Mouse (Mus musculus) forebrain, embryonic 13.5 days (tissue): ENCODE results near the gene Gm12394. TPM values are rescaled to one million over a fixed set of nuclear protein-coding genes. Genes with fewer than 3 reads are reported as not detected.
"Not testable (repeated sequence)": the region's sequence is repeated elsewhere in the genome, so short reads cannot be mapped to it uniquely, and the experiment has no call there.

Experiments
- ATAC-seq: fragments of 200-750 bp; cut with Nextera tagmentation; 2 replicates; pipeline ENCODE4 v1.8.0; 2017
- H3K27ac ChIP-seq: fragments of 300-500 bp; sonication (generic); 2 replicates; pipeline ENCODE4 v1.5.1; 2015; ENCODE audit warnings: inconsistent platforms, mild to moderate bottlenecking, moderate library complexity
- H3K27me3 ChIP-seq: fragments of 300-500 bp; sonication (generic); 2 replicates; pipeline ENCODE4 v1.6.1; 2015; ENCODE audit warnings: mild to moderate bottlenecking, inconsistent platforms
- H3K36me3 ChIP-seq: fragments of 300-500 bp; sonication (generic); 2 replicates; pipeline ENCODE4 v1.6.1; 2015; ENCODE audit warnings: mild to moderate bottlenecking, inconsistent platforms; ENCODE audit not compliant: poor library complexity, severe bottlenecking
- H3K4me1 ChIP-seq: fragments of 300-500 bp; sonication (generic); 2 replicates; pipeline ENCODE4 v1.6.1; 2015; ENCODE audit warnings: inconsistent platforms
- H3K4me2 ChIP-seq: fragments of 300-500 bp; sonication (generic); 2 replicates; pipeline ENCODE4 v1.6.1; 2015; ENCODE audit warnings: inconsistent platforms, mild to moderate bottlenecking, moderate library complexity
- H3K4me3 ChIP-seq: fragments of 300-500 bp; sonication (generic); 2 replicates; pipeline ENCODE4 v1.5.1; 2015; ENCODE audit warnings: mild to moderate bottlenecking, inconsistent platforms
- H3K9ac ChIP-seq: fragments of 300-500 bp; sonication (generic); 2 replicates; pipeline ENCODE4 v1.6.1; 2015; ENCODE audit warnings: mild to moderate bottlenecking, inconsistent platforms
- H3K9me3 ChIP-seq: fragments of 300-500 bp; sonication (generic); replicated peaks from 2 replicates; pipeline ENCODE4 v1.6.1; 2016; ENCODE audit warnings: inconsistent platforms
- WGBS: fragments of 180-500 bp; shearing (Covaris S2); methylation state at CpG from one replicate; pipeline ENCODE4 v1.1.7; 2015; 5-methylcytosine and 5-hydroxymethylcytosine counted together
- polyA plus RNA-seq: library from polyadenylated mRNA; unstranded; fragments of >200 nt; fragmentation: Nextera tagmentation; extraction: Ambion mirVana; gene quantifications from 2 replicates; pipeline ENCODE4 v1.2.1, GENCODE M21; 2015

Gene Gm12394
- polyA plus RNA-seq, 1 experiment from 2014 or later, result 0.48 TPM

DNA sequence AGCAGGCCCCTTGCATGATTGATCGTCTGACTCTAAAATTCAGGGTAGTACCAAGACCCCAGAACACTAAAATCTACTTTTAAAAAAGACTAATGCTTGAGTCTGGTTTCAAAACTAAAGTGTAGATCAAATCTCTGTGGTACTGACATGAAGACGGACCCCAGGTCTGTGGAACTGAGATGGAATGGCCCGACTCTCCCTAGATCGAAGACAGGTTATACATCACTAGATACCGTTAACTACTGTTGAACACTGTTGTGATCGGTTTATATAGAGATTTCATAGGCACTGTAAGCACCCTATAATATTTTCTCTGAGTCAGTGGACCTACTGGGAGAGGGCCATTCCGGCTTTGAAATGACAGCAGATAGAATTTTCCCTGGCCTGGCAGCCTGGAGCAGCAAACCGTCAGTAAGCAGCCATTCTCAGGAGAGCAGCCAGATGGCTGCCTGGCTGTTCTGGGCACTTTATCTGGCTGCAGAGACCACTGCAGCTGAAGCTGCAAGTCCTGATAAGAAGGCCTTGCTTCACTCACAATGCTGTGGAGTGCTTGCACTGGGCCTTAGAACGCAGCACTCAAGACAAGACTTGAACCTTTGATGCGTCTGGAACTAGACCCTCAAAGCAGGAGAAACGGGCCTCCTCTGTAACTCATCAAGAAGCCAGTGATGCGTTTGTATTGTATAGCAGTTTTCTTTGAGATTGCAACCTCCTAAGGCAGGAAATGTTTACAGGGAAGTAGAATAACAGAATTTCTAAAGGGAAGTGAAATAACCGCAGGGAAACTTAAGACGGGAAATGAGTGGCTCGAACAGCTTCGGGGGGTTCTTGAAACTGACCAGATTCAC lies 23.5 kb upstream of the Gm12394 start:
- Histone ChIP-seq H3K27ac (no peak overlapping the region), H3K27me3 (no peaks in the 10 kb centered on the region), H3K9me3 (no peaks in the 10 kb centered on the region), H3K4me1 (no peaks in the 10 kb centered on the region), H3K36me3 (no peaks in the 10 kb centered on the region), H3K9ac (no peak overlapping the region), H3K4me2 (no peak overlapping the region), H3K4me3 (no peak overlapping the region)
- no peak for ATAC-seq
- WGBS, result 87% methylated on average over 16 of the region's 16 CpGs

DNA sequence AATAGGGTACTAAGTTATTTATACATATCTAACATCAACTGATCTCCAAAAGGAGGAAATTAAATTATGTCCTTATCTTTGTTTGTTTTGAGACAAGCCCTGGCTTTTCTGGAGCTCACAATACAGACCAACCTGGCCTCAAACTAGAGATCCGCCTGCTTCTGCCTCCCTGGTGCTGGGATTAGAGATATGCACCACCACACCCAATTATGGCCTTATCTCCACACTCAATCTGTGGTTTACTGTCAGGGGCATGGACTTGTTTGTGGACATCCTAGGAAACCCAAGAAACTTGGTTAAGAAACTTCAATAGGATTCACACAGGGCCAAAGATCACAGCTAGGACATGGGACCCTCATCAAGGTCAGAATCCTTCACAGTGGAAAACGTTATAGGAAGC lies 21.1 kb upstream of the Gm12394 start:
- Histone ChIP-seq H3K27me3 (no peaks in the 10 kb centered on the region), H3K9me3 (no peaks in the 10 kb centered on the region), H3K4me2 (no peak overlapping the region), H3K4me3 (no peak overlapping the region), H3K4me1 (no peaks in the 10 kb centered on the region), H3K36me3 (no peaks in the 10 kb centered on the region), H3K9ac (no peak overlapping the region), H3K27ac (no peak overlapping the region)
- 92% methylated on average over 2 of the region's 2 CpGs for WGBS
- no peak for ATAC-seq

DNA sequence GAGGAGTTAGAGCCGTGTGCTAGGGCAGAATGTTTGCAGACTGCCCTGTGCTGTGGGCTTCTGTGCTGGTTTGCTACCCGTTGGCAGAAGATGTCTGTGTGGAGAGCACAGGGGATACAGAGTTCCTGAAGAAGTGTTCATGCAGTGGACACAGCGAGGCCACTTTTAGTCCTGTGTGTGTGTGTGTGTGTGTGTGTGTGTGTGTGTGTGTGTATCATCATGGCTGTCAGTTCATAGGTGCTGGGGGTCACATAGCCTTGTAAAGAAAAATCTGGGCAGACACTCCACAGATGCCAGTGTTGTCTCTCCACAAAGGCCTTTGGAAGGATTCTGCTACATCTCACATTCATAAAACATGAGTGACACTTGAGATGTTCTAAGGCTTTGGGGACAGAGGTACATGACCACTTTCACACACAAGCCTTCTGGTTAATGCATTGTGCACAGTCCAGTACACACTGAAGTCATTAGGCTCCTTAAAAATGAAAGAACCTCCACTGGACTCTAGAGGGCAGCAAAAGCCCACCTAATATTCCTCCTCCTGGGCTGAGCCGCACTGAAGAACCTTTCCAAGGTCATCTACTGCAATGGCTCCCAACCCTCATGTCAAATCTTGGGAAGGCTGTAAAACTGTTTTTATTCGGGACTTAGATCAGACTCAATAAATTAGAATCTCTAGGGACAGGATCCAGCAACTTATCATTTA lies 20.2 kb upstream of the Gm12394 start:
- ATAC-seq, result peak; percentile 75
- Histone ChIP-seq H3K9ac (no peak overlapping the region), H3K4me3 (no peak overlapping the region), H3K36me3 (no peaks in the 10 kb centered on the region), H3K27me3 (no peaks in the 10 kb centered on the region), H3K27ac (no peak overlapping the region), H3K9me3 (no peaks in the 10 kb centered on the region), H3K4me1 (no peaks in the 10 kb centered on the region), H3K4me2 (no peak overlapping the region)
- WGBS, result 34% methylated on average over 5 of the region's 5 CpGs

DNA sequence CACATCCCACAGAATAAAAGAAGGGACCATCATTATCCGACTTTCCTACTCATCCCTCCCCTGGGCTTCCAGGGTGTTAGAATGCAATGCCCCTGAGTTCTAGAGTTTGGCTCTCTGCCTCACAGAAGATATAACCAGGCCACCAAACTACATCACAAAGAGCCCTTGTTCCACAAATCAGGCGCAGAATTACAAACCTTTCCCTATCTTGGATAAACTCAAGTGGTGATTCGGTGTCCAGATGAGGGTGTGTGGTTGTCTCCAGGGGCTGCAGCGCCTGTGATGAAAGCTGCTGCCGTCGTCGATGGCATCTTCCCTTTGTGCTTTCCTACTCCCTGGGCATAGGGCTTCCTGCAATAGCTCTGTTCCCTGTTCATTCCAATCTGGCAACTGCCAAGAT lies 17.6 kb upstream of the Gm12394 start, which contains the start of gene Fam205c:
TSS of gene Fam205c (minus strand) at position 101 of the 400 bp plus-strand sequence.
- ATAC-seq, result no peak
- no peaks in the 10 kb centered on the region for H3K27me3 ChIP-seq
- no peaks in the 10 kb centered on the region for H3K36me3 ChIP-seq
- H3K4me3 ChIP-seq, result no peak within 1 kb of the TSS
- no peak within 1 kb of the TSS for H3K9ac ChIP-seq
- H3K9me3 ChIP-seq, result no peaks in the 10 kb centered on the region
- no peak within 1 kb of the TSS for H3K4me2 ChIP-seq
- WGBS, result 87% methylated on average over 7 of the region's 7 CpGs
- no peak within 1 kb of the TSS for H3K27ac ChIP-seq
- no peaks in the 10 kb centered on the region for H3K4me1 ChIP-seq

DNA sequence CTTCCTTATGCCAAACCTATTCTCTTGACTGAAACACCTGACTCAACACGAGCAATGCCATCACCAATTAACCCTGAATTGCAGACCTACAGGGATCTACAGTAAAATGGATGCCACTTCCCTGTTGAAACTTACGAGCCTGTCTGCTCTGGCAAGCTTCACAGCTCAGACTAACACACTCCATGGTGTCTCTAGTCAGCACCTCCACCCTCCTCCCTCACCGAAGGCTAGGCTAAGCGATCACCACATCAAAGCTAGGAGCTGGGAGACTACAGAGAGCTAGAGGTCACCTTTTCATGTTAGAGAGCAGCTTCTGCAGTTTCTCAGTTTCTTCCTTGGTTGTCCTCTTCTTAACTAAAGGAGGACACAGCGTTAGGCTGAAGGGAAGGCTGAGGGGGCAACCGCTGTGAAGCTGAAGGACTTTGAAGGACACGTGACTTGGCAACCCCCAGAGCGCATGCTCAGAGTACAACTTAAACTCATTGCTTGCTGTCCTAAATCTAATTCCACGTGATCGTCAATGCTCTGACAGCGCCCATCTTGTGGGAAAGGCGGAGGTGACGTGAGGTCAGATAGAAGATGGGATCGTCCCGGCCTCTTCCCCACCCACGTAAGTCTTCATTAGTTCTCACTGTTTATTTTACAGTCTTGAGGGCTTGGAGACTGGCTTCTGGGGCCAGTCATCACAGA lies 16.3 kb upstream of the Gm12394 start:
- H3K4me3 ChIP-seq, result no peak overlapping the region
- H3K9me3 ChIP-seq, result no peaks in the 10 kb centered on the region
- H3K4me1 ChIP-seq, result no peaks in the 10 kb centered on the region
- ATAC-seq, result no peak
- 91% methylated on average over 16 of the region's 16 CpGs for WGBS
- H3K9ac ChIP-seq, result no peak overlapping the region
- H3K27ac ChIP-seq, result no peak overlapping the region
- no peaks in the 10 kb centered on the region for H3K36me3 ChIP-seq
- no peaks in the 10 kb centered on the region for H3K27me3 ChIP-seq
- H3K4me2 ChIP-seq, result no peak overlapping the region

DNA sequence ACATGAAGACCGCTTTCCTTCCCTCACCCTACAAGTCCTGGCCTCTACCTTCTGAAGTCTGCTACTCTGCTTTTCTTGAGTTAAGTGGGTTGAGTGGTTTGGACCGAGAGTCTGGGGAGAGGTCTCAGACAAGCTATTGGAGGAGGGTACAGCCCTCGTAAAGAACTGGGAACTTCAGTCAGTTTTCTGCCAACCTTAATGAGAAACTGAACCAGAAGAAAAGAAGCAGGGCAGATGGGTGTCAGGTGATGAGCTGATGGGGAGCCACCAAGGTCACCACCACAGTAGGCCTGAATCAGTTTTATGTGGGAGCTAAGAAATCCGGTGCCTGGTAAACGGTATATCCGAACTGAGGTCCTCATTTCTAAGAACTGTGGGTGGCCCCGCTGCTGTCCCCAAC lies 15.6 kb upstream of the Gm12394 start:
- Histone ChIP-seq H3K4me2 (no peak overlapping the region), H3K27ac (no peak overlapping the region), H3K9me3 (no peaks in the 10 kb centered on the region), H3K36me3 (no peaks in the 10 kb centered on the region), H3K27me3 (no peaks in the 10 kb centered on the region), H3K9ac (no peak overlapping the region), H3K4me3 (no peak overlapping the region), H3K4me1 (no peaks in the 10 kb centered on the region)
- 94% methylated on average over 7 of the region's 7 CpGs for WGBS
- no peak for ATAC-seq

DNA sequence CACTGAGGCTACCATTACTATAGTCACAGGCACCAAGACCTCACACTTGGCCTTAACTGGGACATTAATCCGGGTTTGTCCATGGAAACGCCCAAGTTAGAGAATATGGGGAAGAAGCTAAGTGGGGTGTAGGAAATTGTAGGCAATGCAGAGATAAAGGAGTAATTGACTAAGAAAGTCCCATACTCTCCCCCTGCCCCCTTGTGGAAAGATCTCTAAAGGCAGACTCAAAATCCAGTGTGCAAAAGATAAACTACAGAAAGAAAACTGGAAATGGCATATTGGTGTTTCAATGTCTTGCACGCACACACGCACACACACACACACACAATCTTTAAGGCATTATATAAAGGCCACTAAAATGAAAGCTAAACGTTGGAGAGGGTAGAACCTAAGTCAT lies 14.2 kb upstream of the Gm12394 start:
- H3K36me3 ChIP-seq, result no peaks in the 10 kb centered on the region
- H3K9me3 ChIP-seq, result no peaks in the 10 kb centered on the region
- WGBS, result 82% methylated on average over 5 of the region's 5 CpGs
- H3K4me3 ChIP-seq, result no peak overlapping the region
- H3K4me2 ChIP-seq, result no peak overlapping the region
- no peak overlapping the region for H3K9ac ChIP-seq
- no peak for ATAC-seq
- no peak overlapping the region for H3K27ac ChIP-seq
- H3K27me3 ChIP-seq, result no peaks in the 10 kb centered on the region
- H3K4me1 ChIP-seq, result no peaks in the 10 kb centered on the region

DNA sequence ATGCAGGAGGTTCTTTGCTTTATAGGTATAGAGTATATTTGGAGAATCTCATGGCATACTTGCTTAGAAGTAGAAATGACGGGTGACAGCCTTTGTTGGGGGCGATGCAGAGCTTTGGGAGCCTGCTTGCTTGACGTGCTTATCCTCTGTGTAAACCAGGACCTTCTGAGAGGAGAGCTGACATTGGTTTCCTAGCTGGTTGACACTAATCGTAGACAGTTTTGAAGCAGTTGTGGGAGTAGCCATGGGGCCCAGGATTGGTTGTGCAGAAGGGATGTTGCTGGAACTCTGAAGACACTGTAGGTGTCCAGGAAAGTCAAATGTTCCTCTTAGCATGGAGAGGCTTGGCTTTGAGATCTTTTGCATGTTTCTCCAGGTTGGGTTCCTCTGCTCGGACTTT lies 11.6 kb upstream of the Gm12394 start:
- H3K4me3 ChIP-seq, result no peak overlapping the region
- no peaks in the 10 kb centered on the region for H3K27me3 ChIP-seq
- H3K4me2 ChIP-seq, result no peak overlapping the region
- H3K27ac ChIP-seq, result no peak overlapping the region
- ATAC-seq, result no peak
- no peaks in the 10 kb centered on the region for H3K36me3 ChIP-seq
- no peaks in the 10 kb centered on the region for H3K9me3 ChIP-seq
- no peak overlapping the region for H3K9ac ChIP-seq
- no peaks in the 10 kb centered on the region for H3K4me1 ChIP-seq
- 92% methylated on average over 5 of the region's 5 CpGs for WGBS

DNA sequence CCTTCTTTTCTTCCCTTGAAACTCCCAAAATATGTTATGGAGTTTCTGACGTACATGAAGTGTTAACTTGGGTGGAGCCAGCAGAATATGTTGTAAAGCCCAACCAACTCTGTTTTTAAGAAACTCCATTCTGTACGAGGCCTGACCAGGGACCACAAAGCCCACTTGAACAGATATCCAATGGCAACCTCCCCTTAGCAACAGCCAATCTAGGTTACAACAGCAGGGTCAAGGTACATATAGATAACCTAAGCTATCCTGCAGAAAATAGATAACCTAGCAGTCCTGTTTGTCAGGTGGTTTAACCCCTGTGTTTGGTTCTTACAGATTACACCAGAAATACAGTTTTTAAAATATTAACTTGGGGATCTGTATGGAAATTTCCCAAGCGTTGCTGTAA lies 10.8 kb upstream of the Gm12394 start:
- ATAC-seq, result no peak
- no peaks in the 10 kb centered on the region for H3K4me1 ChIP-seq
- H3K4me2 ChIP-seq, result no peak overlapping the region
- no peak overlapping the region for H3K4me3 ChIP-seq
- H3K9me3 ChIP-seq, result no peaks in the 10 kb centered on the region
- no peaks in the 10 kb centered on the region for H3K36me3 ChIP-seq
- no peak overlapping the region for H3K9ac ChIP-seq
- no peaks in the 10 kb centered on the region for H3K27me3 ChIP-seq
- H3K27ac ChIP-seq, result no peak overlapping the region
- 85% methylated on average over 3 of the region's 3 CpGs for WGBS

DNA sequence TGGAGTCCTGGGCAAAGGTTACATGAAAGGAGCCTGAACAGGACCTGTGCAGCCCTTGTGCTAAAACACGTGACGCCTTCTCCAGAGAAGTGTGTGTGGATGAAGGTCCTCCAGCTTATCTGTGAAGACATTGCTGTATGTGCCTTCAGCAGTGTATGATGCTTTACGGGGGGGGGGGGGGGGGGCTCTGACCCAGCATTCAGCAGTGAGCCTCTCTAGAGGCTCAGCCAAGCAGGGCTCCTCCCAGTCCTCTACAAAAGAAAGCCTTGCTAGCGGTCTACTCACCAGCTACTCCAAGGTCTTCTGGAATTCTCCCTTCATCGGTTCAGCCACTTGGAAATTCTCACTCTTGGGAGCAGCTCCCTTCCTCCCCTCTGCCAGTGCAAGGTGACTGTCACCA lies 6.9 kb upstream of the Gm12394 start:
- H3K27me3 ChIP-seq, H3K9me3 ChIP-seq: not testable (repeated sequence)

DNA sequence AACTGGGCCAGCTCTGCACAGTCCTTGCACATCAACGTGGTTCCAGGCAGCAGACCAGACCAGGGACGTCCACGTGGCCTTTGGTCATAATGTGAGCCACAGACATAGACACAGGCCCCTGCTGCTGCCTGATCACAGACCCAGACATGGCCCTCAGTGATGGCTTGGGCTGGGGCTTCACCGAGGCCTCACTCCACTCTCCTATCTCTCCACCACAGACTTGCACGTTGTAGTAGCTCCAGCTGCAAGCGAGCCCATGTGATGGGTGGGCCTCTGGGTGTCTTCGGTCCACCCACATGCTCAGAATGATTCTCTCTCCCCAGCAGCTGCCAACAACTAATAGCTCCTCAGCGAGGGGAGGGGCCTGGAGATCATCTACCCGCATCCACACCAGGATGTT lies 3.9 kb upstream of the Gm12394 start:
- ATAC-seq, H3K27me3 ChIP-seq, H3K4me1 ChIP-seq, H3K4me2 ChIP-seq, H3K4me3 ChIP-seq, H3K36me3 ChIP-seq, H3K9me3 ChIP-seq, H3K27ac ChIP-seq, H3K9ac ChIP-seq: not testable (repeated sequence)
- 85% methylated on average over 9 of the region's 9 CpGs for WGBS

More for the DNA sequence above, 6.9 kb upstream of the Gm12394 start:
- 81% methylated on average over 5 of the region's 5 CpGs for WGBS
- not testable (repeated sequence) for H3K36me3 ChIP-seq, ATAC-seq, H3K4me2 ChIP-seq, H3K27ac ChIP-seq, H3K4me1 ChIP-seq, H3K4me3 ChIP-seq, H3K9ac ChIP-seq

DNA sequence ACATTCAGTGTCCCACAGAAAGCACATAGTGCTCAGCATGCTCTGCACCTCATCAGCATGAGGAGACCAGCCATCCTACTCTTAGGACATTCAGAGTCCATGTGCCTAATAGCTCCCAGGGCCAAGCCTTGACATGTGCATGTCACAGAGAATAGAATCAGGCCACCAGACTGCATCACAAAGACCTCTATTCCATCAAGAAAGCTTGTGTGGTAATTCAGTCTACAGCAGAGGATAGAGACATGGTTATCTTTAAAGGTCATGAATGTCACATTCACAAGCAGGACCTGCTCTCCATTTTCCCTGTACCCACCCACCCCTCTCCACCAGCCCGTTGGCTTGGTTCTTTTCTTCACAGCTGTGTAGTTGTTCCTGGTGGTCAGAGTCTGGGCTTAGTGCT lies 2.8 kb downstream of the Gm12394 start, which contains the start of gene Fam205a1:
TSS of gene Fam205a1 (minus strand) at position 101 of the 400 bp plus-strand sequence.
- WGBS, result 40% methylated on average over 1 of the region's 1 CpGs
- not testable (repeated sequence) for H3K4me3 ChIP-seq, H3K4me1 ChIP-seq, ATAC-seq, H3K4me2 ChIP-seq, H3K27ac ChIP-seq, H3K36me3 ChIP-seq, H3K9ac ChIP-seq, H3K9me3 ChIP-seq, H3K27me3 ChIP-seq
